Mouse (Mus musculus) ES-E14 (cell line): ENCODE measurements at regions not wholly inside any gene's neighbourhood (a gene's known extent, or its start where the extent isn't known, plus 50 kb on each side); places are given as distances from the start of the nearest gene placed in this dataset.

Experiments used
- HCFC1 ChIP-seq: IDR thresholded peaks from 2 replicates; pipeline ENCODE4 v1.6.1; 2012; ENCODE audit warnings: low read length, inconsistent platforms, borderline replicate concordance; ENCODE audit not compliant: insufficient read depth
- ZC3H11A ChIP-seq: IDR thresholded peaks from 2 replicates; pipeline ENCODE4 v1.6.1; 2012; ENCODE audit warnings: low read depth, mild to moderate bottlenecking, inconsistent platforms, low read length, borderline replicate concordance

DNA sequence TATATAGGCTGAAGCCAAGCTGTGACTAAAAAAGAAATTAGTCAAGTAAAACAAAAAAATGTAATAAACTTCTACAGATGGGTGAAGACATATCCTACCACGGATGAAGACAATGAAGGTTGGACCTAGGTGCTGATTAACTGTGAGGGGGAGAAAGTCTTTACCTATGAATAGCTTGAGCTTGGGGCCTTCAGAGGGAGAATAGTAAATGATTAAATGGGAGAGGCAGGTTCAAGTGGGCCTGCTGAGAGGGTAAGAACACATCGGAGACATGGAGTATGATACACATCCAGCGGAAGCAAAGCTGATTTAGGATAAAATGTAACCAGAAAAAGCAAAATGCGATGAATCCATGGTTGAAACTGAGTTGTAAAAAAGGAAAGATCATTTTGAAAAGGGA, 197.9 kb upstream of the Robo2 start:
- no peak for TF ChIP-seq HCFC1
- no peak for TF ChIP-seq ZC3H11A
